Mouse (Mus musculus): ENCODE data around the gene Cpsf4l. TPM values are rescaled to one million over a fixed set of nuclear protein-coding genes. Genes with fewer than 3 reads are reported as not detected.

The Cpsf4l gene
- under 1 TPM in 1 of 2 experiments, not detected in 1; 0.35 TPM for total RNA-seq (2021)
- long read RNA-seq, experiment 1, partial matches to known transcripts = 0 of 3 reads
- long read RNA-seq, experiment 1, other reads (novel, unspliced or antisense) = 3 of 3 reads
- long read RNA-seq, experiment 2 = 0 reads

DNA sequence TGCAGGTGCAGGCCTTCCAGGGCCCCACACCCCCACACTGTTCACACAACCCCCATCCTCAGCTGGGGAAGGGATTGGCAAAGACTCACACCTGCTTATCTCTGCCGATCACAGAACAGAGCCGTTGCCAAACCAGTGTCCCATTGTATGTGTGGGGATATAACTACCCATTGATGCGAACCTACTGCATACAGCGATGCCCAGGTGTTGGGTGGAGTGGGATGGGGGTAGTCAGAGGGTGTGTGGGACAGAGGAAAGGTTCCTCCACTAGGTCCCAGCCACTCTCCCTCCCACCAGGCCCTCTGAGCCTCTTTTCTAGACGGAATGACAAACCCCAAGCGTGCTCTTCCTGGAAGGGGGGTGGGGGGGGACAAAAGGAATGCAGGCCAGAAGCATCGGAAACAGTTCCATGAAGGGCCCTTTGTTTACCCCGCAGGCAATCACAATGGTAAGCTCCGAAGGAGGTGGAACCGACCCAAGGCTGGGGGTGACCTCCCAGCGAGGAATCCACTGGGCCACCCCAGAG is at the start of gene Cpsf4l:
Cpsf4l (minus strand) TSS at position 287 of the 526 bp plus-strand sequence.
- no peak for DNase-seq (ENCODE audit: low spot score in 2 of 2)

DNA sequence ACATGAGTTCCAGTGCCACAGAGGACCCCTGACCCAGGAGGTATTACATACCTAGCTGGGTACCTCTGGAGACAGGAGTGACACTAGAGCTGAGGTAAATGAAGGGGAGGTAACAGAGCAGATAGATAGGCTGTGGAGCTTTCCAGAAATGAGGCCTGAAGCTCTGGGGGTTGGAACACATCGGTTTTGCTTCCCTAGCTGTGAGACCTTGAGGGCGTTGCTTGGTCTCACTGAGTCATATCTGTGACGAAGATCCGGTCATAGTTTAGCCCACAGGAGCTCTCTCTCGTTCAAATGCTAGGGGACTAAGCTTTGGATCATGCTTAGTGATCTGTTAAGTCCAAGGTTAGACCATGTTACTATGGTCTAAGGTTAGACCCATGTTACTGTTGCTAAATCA is 49.0 kb upstream of the Cpsf4l start:
- no peak for DNase-seq (ENCODE audit: low spot score in 2 of 2)

DNA sequence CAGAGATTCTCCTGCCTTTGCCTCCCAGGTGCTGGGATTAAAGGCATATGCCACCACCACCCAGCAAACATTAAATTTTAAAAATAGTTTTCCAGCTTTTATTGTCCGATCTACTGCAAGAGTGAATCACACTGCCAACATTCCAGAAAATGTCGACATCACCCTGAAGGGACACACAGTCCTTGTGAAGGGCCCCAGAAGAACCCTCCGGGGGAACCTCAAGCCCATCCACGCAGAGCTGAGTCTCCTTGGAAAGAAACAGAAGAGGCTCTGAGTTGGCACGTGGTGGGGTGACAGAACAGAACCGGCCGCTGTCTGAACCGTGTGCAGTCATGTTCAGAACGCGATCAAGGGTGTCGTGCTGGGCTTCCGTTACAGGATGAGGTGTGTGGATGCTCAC is 46.8 kb upstream of the Cpsf4l start:
- no peak for DNase-seq (ENCODE audit: low spot score in 2 of 2)

DNA sequence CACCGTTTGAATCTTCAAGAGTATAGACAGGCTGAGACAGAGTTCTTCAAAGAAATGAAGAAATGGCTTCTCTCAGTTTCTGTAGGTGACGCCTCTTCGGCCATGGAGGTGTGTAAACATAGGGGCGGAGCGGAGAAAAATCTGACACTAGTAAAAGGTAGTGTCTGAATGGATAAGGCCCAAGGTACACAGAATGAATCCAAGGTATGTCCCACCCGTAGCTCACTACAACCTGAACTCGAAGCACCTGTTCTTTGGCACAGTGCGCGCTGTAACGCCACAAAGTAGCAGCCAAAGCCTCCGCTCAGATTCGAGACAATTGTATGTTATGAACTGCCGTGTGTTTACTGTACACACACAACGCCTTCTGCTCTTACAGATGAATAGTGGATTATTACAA is 46.1 kb upstream of the Cpsf4l start:
- no peak for DNase-seq (ENCODE audit: low spot score in 2 of 2)

DNA sequence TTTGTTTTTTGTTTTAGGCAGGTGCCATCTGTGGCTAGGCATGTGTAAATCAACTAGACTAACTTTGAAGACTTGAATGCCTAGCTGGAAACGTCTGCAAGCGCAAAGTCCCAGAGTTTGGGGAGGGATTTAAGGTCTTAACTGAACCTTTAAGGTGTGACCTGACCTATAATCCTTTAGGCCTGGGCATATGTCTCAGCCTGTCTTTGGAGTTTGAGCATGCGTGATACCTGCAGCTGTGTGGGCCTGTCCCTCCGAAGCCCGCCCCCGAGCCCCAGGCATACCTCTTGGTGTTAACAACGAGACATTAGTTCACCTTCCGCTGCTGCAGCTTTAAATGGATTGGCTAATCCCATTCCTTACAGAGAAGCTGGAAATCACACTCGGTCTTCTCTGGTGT is 45.0 kb upstream of the Cpsf4l start:
- no peak for DNase-seq (ENCODE audit: low spot score in 2 of 2)

DNA sequence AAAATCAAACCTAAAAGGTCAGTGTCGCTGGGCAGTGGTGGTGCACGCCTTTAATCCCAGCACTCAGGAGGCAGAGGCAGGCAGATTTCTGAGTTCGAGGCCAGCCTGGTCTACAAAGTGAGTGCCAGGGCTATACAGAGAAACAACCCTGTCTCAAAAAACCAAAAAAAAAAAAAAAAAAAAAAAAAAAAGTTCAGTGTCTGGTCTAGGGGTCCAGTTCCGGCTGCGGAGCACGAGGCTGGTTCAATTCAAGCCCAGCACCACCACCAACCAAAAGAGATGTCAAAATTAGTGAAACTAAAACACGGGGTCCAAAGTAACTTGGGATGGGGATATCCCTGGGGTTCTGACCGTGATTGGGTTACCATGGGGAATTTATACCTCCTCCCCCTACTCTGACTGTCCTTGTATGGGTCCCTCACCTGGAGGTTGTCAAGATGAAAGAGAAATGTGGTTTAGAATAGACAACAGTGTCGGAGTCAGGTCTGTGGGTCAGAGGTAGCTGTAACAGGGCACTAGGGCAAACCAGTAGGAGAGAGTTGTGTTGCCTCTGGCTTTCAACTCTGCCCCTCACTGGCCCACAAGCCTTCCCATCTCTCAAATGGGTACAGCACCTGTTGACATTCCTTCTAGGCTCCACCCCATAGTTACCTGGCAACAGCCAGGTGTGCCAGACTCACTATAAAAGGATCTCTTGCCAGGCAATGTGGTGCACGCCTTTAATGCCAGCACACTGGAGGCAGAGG is 43.0 kb upstream of the Cpsf4l start:
- DNase-seq (ENCODE audit: low spot score in 2 of 2) = no peak

DNA sequence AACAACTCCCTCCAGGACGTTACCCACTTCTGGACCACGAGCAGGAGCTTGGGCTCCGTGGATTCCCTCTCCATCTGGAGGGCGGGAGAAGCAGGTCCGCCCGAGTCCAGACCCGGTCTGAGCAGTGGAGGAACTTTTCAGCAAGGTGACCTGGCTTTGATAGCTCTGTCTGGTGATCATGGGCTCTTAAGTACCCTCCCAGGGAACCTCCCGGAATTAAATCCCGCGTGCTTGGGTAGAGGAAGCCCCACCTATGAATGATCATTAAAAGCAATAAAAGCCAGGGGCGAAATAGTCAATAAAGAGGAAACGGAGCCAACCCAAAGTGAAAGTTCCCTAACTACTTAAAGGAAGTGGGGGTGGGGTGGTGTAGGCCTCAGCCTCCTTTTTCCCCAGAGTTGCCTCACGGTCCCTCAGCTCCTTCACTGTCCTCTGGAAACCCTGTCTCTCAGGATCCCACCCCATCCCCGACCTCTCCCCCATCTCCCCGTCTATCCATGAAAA is 42.4 kb upstream of the Cpsf4l start:
- DNase-seq (ENCODE audit: low spot score in 2 of 2) = no peak

DNA sequence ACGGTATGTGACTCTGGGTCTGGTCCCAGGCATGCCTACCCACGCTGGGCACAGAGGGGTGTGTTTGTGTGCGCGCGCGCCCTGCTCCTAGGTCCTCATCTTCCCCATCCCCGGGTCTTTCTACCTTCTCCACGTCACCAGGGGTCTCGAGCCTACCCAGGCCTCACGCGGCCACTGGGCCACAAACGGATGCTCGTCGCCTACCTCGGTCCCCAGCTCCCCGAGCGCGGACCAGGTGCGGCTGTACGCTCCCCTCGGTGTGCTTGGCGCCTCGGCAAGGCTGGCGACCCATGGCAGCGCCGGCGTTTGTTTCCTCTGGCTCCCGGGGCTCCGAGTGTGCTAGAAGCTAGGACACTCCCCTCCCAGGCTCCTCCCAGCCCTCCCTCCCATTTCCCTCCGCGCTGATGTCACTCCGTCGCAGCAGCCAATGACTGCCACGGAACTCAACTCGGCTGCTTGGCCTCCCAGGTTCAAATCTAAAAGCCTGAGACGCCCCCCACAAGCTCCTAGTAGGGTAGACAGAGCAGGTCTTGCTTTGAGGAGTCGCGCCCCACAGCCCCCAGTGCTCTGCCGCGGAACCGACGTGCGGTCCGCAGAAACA is 41.8 kb upstream of the Cpsf4l start, which contains the start of gene Cdc42ep4:
Cdc42ep4 (minus strand) TSS at position 398 of the 601 bp plus-strand sequence.
- DNase-seq (ENCODE audit: low spot score in 2 of 2) = peak; percentile 65 to 74

DNA sequence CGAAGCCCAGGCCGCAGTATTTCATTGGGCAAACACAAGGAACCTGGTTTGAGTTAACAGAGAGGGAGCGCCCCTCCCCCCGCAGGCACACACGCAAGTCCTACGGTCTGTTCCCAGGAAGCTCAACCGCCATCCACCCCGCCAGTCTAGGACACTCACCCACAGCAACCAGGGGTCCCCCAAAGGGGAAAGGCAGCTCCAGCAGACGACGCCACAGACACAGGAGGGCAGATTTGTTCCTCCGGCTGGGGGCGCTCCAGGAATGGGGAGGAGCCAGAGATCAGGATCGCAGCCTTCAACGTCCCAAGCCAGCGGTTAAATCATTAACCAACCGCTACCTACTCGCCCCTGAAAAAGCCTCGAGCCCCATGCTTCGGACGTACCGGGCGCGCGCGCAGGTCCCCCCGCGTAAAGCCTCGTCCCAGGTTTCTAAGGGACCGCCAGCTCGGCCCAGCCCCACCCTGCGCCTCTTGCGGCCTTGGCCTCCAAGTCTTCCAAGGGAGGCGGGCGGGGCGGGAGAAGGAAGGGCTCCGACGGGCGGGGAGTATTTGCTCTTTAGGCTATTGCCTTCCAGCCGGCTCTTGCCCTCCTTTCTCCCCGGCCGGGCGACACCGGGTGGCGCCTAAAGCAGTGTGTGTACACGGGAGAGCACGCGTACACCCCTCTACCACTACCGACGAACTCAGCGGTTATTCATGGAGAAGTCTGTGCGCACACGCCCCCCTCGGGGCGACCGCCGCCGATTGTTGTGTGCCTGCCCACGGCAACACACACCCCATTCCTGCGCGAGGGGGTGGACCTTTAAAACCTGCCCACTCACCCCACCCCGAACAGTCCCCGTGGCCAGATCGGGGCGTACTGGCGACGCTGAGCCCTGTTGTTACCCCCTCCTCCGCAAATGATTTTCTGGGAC is 41.0 kb upstream of the Cpsf4l start:
- peak; percentile 11 to 36 for DNase-seq (ENCODE audit: low spot score in 2 of 2)

DNA sequence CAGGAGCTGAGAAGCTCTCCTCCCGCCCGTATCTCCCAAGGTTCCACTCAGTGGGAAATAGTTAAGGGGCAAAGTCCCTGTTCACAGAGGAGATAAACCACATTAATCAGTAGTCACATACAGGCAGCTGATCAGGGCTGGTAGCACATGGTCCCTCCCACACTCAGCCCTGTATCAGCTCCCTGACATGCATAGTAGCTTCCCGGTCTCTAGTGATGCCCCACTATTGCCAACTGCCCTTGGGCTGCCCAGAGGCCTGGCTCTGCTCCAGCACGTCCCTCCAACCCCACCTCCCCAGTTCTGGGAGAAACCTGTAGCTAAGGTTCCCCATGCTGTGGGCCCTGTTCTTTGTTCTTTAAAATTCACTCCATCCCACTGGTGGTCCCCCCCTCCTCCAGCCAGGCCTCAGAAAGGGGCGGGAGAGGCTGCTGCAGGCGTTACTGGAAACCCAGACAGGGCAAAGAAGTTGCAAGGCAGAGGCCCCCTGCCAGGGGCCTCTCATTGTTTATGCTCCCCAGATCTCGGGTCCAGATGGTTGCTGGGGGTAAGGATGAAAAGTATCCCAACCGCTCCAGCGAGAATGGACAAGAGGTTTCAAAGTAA is 40.0 kb upstream of the Cpsf4l start:
- DNase-seq (ENCODE audit: low spot score in 2 of 2) = no peak

DNA sequence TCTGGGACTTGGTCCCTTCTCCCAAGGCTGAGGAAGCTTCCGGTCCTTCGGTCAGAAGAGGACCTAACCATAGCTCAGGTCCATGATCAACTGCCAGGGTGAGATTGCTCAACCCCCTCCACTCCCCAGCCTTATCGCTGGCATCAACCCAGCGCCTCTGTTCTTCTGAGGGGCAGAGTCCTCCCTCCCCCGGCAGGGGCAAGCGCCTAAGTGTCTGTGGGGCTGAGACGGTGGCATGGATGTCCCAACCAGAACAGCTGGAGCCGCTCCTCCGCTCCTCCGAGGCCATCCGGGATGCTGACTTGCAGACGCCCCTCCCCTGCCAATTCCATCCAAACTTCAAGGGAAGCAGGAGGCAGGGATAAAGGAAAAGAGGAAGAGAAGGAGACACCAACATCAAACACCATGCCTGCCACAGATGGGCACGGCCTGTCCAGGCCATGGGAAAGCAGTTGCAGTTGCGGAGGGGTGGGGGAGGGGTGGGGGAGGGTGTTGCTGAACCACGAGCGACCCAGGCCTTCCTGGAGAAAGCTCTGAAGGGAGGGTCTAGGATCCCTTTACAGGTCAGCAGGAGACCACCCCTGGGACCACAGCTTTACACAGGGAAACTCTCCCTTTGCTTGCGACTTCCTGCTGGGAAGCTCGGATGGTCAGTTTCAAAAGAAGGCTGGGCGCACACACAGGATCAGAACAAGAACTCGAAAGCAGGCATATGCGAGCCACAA is 39.1 kb upstream of the Cpsf4l start:
- no peak for DNase-seq (ENCODE audit: low spot score in 2 of 2)

DNA sequence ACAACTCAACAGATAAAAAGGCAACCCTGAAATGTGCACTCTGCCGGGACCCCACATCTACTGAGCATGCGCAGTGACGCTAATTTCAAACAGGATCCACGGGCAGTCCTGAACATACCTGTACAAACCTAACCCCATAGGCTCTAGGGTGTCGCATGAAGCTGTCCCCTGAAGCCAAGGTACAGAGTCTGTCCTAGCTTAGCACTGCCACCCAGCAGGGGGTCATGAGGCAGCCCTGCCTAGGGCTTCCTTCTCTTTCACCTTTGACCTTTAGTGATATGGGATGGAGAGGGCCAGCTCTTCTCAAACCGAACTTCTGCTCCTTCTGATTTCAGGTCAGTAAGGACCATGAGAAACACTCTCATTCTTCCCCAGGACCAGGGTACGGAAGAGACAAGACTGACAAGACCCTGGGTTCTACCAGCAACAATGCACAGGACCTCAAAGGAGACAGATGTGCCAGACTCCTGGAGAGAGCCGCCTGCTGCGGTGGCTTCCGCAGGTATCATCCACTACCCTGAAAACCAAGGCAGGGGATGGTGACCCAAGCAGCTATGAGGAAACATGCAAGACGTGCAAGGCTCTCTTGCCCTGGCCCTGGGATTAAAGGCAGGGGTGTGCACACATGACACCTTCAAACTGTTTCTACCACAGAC is 38.0 kb upstream of the Cpsf4l start:
- no peak for DNase-seq (ENCODE audit: low spot score in 2 of 2)

DNA sequence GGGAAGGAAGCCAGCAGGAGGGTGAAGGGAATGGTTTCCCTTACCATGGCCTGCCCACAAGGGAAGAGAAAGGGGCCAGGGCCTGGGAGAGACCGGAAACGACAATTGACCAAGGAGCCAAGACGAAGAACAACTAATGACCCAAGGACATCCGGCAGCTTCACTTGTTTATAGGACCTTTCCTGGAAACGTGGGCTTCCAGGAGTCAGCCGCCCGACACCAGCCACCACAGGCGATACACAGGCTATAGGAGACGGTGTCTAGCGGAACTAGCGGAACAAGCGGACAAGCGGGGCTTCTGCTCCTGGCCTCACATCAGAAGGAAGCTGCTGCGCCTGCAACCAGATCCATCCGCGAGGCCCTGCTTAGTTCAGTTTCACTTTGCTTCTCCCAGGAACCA is 37.2 kb upstream of the Cpsf4l start:
- no peak for DNase-seq (ENCODE audit: low spot score in 2 of 2)

DNA sequence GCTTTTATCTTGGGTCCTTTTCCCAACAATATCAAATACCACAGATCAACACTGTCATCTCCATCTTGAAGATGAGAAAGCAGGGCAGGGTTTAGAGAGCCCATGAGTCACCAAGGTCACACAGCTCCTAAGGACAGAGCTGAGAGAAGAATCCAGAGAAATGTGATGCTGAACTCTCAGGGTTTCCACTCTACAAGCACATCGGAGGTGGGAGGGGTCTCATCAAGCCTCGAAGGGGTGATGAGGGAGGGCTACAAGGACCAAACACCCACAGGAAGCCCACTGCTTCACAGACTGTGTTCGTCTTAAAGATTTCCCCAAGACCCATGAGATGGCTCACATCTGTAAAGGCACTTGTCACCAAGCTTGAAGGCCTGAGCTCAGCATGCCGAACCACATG is 36.1 kb upstream of the Cpsf4l start:
- no peak for DNase-seq (ENCODE audit: low spot score in 2 of 2)

DNA sequence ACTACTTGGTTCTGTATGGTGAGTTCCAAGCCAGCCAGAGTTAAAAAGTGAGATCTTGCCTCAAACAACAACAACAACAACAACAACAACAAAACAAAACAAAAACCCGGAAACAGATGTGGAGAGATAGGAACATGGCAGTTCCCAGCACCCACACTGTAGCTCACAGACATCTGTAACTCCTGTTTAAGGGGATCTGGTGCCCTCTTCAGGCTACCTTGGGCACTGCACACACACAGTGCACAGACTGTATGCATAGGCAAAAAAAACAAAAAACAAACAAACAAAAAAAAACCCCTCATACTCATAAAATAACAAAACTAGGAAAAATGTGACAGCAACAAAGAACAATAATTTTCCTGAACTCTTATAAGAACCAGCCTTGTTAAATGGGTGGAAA is 33.2 kb upstream of the Cpsf4l start:
- no peak for DNase-seq (ENCODE audit: low spot score in 2 of 2)

DNA sequence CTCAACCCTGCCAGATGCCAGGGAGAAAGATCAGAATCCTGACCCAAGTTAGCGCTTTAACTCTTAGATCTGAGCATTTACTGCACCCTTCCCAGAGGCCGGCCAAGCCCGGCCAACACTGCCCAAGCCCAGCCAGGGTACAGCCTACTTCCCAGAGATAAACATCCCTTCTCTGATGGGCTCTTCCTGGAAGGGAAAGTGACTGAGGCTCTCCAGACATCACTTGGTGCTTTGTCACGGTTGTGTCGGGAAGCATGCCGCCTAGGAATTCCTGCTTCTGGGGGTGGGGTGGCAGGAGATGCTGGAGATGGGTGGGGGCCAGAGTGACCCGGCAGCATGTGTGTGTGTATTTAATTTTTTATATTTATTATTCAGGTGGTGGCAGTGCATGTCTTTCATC is 30.3 kb upstream of the Cpsf4l start:
- no peak for DNase-seq (ENCODE audit: low spot score in 2 of 2)

DNA sequence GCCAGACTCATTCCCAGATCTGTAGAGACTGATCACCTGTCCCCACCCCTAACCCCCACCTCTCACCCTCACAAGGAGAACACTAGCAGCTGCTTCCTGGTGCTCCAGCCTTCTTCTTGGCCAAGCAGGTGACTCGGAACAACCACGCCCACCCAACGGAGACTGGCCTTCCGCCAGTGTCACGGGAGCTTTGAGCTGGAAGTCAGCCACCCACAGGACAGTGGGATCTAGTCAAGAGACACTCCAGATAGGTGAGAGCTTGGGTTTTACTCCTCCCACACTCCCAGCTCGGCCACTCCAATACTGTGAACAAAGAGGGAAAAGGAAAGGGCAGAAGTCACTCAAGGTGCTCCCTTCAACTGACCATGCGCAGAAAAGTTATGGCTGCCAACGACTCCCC is 29.4 kb upstream of the Cpsf4l start:
- no peak for DNase-seq (ENCODE audit: low spot score in 2 of 2)

DNA sequence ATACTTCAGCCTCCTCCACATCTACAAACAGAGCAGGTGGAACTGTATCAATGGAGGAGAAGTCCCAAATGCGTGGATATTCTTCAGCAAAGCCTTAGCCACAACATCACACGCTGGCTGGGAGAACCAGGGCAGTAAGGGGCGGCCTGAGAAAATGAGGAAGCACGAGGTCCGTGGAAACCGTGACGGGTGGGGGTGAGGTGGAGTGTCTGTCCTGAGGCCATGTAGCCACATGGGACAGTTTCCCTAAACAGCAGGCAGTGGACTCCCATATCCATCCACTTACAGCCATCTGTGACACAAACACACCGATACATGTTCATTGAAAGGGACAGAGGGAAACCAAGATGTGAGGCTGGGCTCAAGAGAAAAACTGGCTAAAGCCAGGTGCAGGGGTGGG is 28.1 kb upstream of the Cpsf4l start:
- DNase-seq (ENCODE audit: low spot score in 2 of 2) = no peak

DNA sequence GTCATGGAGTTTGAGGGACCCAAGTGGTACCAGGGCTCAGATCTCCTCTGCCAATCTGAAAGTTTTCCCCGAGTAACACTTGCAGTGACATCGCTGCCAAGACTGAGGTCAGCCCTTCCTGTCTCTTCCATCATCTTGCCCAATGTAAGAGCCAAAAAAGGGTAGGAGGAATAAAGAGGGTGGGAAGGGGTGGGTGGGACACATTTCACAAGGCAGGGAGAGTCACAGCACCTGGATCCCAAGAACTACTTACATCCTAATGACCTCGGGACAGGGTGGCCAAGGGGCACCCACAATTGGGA is 27.7 kb upstream of the Cpsf4l start:
- DNase-seq (ENCODE audit: low spot score in 2 of 2) = no peak
